Mouse (Mus musculus): ENCODE measurements around the gene Vps35l. TPM values are rescaled to one million over a fixed set of nuclear protein-coding genes. Genes with fewer than 3 reads are reported as not detected.

Gene Vps35l
- total and polyA plus RNA-seq, 2 experiments from 2014 or later, result 85.6 to 92.1 TPM

DNA sequence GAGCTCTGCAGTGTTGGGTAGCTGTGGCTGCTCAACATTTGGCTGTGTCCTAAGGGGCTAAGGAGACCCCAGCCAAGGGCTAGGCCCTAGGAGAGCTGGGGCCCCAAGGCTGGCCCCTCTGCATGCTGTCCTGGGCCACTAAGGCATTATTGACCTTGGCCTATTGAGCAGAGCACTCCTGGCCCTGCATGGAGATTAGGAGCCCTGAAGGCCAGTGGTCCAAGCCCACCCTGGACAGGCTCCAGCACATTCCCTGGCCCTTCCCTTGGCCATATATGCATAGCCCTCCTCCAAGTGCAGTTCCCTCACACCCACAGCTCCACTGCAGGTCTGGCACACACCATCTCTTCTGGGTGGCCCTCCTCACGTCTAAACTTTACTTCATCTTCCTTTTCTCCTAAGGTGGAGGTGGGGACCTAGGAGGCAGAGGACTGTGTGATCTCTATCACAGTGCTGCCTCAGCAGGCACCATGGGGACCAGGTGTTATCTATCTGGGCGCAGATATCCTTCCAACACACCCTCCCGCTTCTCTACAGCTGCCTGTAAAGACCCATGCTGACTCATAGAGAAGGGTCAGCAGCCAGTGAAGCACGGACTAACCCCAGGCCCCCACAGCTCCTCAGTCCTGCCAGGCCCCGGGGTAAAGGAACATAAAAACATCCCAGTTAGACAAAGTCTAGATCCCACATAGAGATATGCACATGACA is 109.7 kb downstream of the Vps35l start:
- Histone ChIP-seq H3K4me2 (ENCODE audit: low read depth, low read length) (no peak overlapping the region), H3K9me3 (ENCODE audit: low read length) (no peaks in the 10 kb centered on the region), H3K27ac (no peak overlapping the region), H3K27me3 (ENCODE audit: insufficient read depth, low read length) (no peaks in the 10 kb centered on the region), H3K9ac (replicated peaks; ENCODE audit: low read length) (no peak overlapping the region), H3K4me1 (ENCODE audit: insufficient read depth, low read length) (peaks cover 6% of the 10 kb centered on the region; the same call in 1 of the 2 replicates), H3K36me3 (ENCODE audit: insufficient read depth, low read length) (peaks cover 59% of the 10 kb centered on the region), H3K4me3 (ENCODE audit: low read length) (no peak overlapping the region)
- DNase-seq (ENCODE audit: low spot score) (no peak), ATAC-seq (no peak)
- TF ChIP-seq CTCF (IDR thresholded peaks at IDR 0.05; ENCODE audit: low read depth), result no peak
- WGBS, result 85% methylated on average over 5 of the region's 5 CpGs

DNA sequence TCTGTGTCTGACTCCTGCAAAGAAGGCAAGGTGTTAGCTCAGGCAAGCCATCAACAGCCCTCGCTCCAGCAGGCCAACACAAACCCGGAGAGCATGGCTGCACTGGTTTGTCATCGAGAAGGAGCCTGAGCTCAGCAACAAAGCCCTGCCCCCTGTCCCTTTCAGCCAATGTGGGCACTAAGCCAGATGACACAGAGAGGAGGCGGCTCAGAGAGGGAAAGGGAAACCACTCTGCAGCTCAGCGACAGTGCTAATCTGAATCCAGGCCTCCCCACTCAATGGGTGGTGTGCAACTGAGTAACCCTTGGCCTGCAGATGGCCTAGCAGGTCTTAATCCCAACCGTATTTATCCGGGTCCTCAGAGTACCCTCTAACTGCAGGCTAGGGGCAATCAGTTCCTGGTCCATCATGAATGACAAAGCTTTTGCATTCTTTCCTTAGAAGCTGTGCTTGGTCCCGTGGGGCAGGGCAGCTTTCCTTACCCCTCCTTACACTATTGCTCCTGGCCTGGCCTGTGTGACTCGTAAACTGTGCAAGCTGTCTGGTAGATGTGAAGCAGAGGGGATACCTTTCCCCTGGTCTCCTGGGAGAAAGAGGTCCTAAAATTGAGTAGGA is 110.8 kb downstream of the Vps35l start:
- DNase-seq (ENCODE audit: low spot score), result peak; percentile 23
- no peak overlapping the region for H3K4me2 ChIP-seq (ENCODE audit: low read depth, low read length)
- 65% methylated on average over 9 of the region's 9 CpGs for WGBS
- peaks cover 8% of the 10 kb centered on the region; the same call in 1 of the 2 replicates for H3K4me1 ChIP-seq (ENCODE audit: insufficient read depth, low read length)
- no peak for TF ChIP-seq CTCF (IDR thresholded peaks at IDR 0.05; ENCODE audit: low read depth)
- no peak overlapping the region for H3K4me3 ChIP-seq (ENCODE audit: low read length)
- no peaks in the 10 kb centered on the region for H3K9me3 ChIP-seq (ENCODE audit: low read length)
- no peak for ATAC-seq
- no peak overlapping the region for H3K27ac ChIP-seq
- H3K9ac ChIP-seq (replicated peaks; ENCODE audit: low read length), result no peak overlapping the region
- H3K36me3 ChIP-seq (ENCODE audit: insufficient read depth, low read length), result peaks cover 48% of the 10 kb centered on the region
- no peaks in the 10 kb centered on the region for H3K27me3 ChIP-seq (ENCODE audit: insufficient read depth, low read length)

DNA sequence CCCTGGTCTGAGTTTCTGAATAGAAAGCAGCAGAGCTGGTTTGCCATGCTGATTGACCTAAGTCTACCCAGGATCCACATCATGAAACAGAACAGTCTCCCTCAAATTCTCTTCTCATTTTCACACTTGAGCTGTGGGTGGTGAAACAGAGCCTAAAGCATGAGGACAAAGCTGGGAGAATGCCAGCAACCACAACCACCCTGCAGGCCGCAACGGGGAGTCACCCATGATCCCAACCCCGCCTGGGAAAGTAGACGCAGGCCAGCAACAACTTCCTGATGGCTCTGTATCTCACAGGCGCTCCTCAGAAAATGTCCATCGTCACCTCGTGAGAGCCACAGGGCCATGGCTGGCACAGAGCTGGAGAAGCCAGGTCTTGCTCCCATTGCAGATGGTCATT is 111.5 kb downstream of the Vps35l start:
- no peak for TF ChIP-seq CTCF (IDR thresholded peaks at IDR 0.05; ENCODE audit: low read depth)
- peaks cover 13% of the 10 kb centered on the region; the same call in 1 of the 2 replicates for H3K4me1 ChIP-seq (ENCODE audit: insufficient read depth, low read length)
- DNase-seq (ENCODE audit: low spot score), result no peak
- H3K9ac ChIP-seq (replicated peaks; ENCODE audit: low read length), result no peak overlapping the region
- no peaks in the 10 kb centered on the region for H3K9me3 ChIP-seq (ENCODE audit: low read length)
- H3K4me2 ChIP-seq (ENCODE audit: low read depth, low read length), result no peak overlapping the region
- no peak for ATAC-seq
- no peak overlapping the region for H3K4me3 ChIP-seq (ENCODE audit: low read length)
- 91% methylated on average over 7 of the region's 7 CpGs for WGBS
- H3K27ac ChIP-seq, result no peak overlapping the region
- no peaks in the 10 kb centered on the region for H3K27me3 ChIP-seq (ENCODE audit: insufficient read depth, low read length)
- H3K36me3 ChIP-seq (ENCODE audit: insufficient read depth, low read length), result peaks cover 41% of the 10 kb centered on the region

DNA sequence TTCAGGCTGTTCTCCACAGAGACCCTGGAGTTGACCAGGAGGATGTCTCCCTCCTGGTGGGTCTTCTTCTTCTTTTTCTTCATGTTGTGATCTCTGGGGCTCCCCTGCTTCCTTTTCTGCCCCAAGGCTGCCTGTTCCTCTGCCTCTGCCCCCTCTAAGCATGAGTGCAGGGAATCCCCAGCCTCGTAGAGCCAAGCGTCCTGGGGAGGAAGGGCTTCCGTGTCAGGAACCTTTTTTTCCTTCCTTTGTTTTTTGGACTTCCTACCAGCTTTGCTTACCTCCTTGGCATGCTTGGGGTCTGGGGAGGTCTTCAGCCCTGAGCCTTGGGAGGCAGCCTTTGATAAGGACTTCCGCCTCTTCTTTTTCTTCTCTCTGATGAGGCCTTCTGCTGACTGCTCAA is 112.6 kb downstream of the Vps35l start:
- H3K4me1 ChIP-seq (ENCODE audit: insufficient read depth, low read length), result peaks cover 13% of the 10 kb centered on the region; the same call in 1 of the 2 replicates

DNA sequence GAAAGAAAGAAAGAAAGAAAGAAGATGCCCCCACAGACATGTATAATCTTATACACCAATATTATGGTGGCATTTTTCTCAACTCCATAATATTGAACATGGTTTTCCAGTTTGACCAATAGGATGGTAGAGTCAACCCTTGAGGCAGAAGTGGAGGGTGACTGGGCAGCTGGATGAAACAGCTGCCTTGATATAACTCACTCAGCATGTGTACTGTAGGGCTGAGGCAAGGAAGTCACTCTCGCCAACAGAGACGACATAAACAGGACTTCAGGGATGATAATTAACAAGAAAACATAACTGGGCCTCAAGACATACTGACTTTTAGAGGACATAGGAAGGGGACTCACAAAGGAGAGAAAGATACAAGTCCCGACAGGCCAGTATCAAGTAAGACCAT is 114.6 kb downstream of the Vps35l start:
- DNase-seq (ENCODE audit: low spot score) (no peak), ATAC-seq (no peak)
- H3K27ac ChIP-seq, result no peak overlapping the region
- H3K9me3 ChIP-seq (ENCODE audit: low read length), result no peaks in the 10 kb centered on the region
- peaks cover 20% of the 10 kb centered on the region; the same call in 1 of the 2 replicates for H3K36me3 ChIP-seq (ENCODE audit: insufficient read depth, low read length)
- no peaks in the 10 kb centered on the region for H3K27me3 ChIP-seq (ENCODE audit: insufficient read depth, low read length)
- TF ChIP-seq CTCF (IDR thresholded peaks at IDR 0.05; ENCODE audit: low read depth), result no peak
- peak overlapping the region; percentile 70 for H3K9ac ChIP-seq (replicated peaks; ENCODE audit: low read length)
- peaks cover 13% of the 10 kb centered on the region; the same call in 1 of the 2 replicates for H3K4me1 ChIP-seq (ENCODE audit: insufficient read depth, low read length)
- WGBS, result 32% methylated on average over 3 of the region's 3 CpGs
- peak overlapping the region; percentile 95 for H3K4me2 ChIP-seq (ENCODE audit: low read depth, low read length)
- H3K4me3 ChIP-seq (ENCODE audit: low read length), result peak overlapping the region; percentile 82

More for the DNA sequence above, 112.6 kb downstream of the Vps35l start:
- Histone ChIP-seq H3K9me3 (ENCODE audit: low read length) (no peaks in the 10 kb centered on the region), H3K4me3 (ENCODE audit: low read length) (no peak overlapping the region), H3K27ac (no peak overlapping the region), H3K36me3 (ENCODE audit: insufficient read depth, low read length) (peaks cover 34% of the 10 kb centered on the region), H3K4me2 (ENCODE audit: low read depth, low read length) (no peak overlapping the region), H3K9ac (replicated peaks; ENCODE audit: low read length) (no peak overlapping the region), H3K27me3 (ENCODE audit: insufficient read depth, low read length) (no peaks in the 10 kb centered on the region)
- DNase-seq (ENCODE audit: low spot score) (no peak), ATAC-seq (no peak)
- no peak for TF ChIP-seq CTCF (IDR thresholded peaks at IDR 0.05; ENCODE audit: low read depth)
- 84% methylated on average over 4 of the region's 4 CpGs for WGBS

DNA sequence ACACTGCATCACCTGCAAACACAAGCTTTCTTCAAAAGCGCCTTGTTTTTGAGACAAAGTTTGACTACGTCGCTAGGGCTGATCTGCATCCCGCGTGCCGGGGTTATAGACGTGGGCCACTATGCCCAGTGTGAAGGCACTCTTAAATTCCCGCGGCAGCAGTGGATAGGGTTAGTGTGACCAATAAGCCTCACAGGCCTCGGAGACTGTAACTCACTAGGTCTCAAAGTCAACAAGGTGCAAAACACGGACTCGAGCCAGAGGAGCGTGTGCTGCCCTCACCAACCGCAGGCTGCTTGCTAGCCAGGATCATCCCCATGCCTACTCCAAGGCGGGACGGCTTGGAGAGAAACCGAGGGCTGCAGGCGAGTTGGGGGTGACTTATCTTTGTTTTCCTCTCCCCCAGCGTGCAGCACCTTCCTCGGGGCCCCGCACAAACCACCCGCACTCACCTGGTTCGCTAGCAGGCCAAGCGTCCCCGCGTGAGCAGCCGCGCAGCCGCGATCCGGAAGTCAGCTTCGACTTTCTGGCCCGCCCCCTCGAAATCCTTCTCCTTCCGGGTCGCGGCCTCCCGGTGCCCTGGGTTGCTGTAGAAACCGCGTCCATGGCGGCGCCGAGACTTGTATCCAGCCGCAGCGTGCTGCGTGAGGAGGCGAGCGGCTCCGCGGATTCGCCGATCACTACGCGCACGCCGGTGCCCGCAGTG is 115.3 kb downstream of the Vps35l start, which contains the start of gene Iqck:
Gene Iqck (plus strand): TSS at position 582 of the 706 bp plus-strand sequence.
- under 1% methylated on average over 57 of the region's 57 CpGs for whole genome bisulfite sequencing
- ATAC-seq, result peak; percentile 98
- Histone ChIP-seq H3K27me3 (ENCODE audit: insufficient read depth, low read length) (no peaks in the 10 kb centered on the region), H3K4me2 (ENCODE audit: low read depth, low read length) (peak within 1 kb of the TSS; percentile 95), H3K27ac (peak within 1 kb of the TSS; percentile 76), H3K36me3 (ENCODE audit: insufficient read depth, low read length) (peaks cover 18% of the 10 kb centered on the region; the same call in 1 of the 2 replicates), H3K9me3 (ENCODE audit: low read length) (no peaks in the 10 kb centered on the region), H3K4me1 (ENCODE audit: insufficient read depth, low read length) (peaks cover 13% of the 10 kb centered on the region; the same call in 1 of the 2 replicates), H3K4me3 (ENCODE audit: low read length) (peak within 1 kb of the TSS; percentile 82), H3K9ac (replicated peaks; ENCODE audit: low read length) (peak within 1 kb of the TSS; percentile 70)
- peak; percentile 97 for DNase-seq (ENCODE audit: low spot score)
- peak; percentile 27 for TF ChIP-seq CTCF (IDR thresholded peaks at IDR 0.05; ENCODE audit: low read depth)

All from hindbrain, postnatal 0 days (tissue).